Mouse (Mus musculus): ENCODE measurements at regions not wholly inside any gene's neighbourhood (a gene's known extent, or its start where the extent isn't known, plus 50 kb on each side); places are given as distances from the start of the nearest gene placed in this dataset.

- TF ChIP-seq POLR2A (IDR thresholded peaks at IDR 0.05; ENCODE audit: insufficient read depth, low read depth, low read length): no peak
- WGBS: 71% methylated on average over 21 of the region's 21 CpGs
- H3K4me3 ChIP-seq (ENCODE audit: insufficient read depth, low read depth, low read length): no peak overlapping the region
- no peaks in the 10 kb centered on the region for H3K4me1 ChIP-seq (ENCODE audit: control insufficient read depth, insufficient read depth, low read length)
- H3K27ac ChIP-seq (ENCODE audit: insufficient read depth, low read depth, low read length): no peak overlapping the region
These were observed 53.6 kb upstream of the Mycn start for GRCm38 (mm10) chr12:12995061-12995973.

GRCm38 (mm10) chr12:12993894-12994714, 52.4 kb upstream of the Mycn start:
- H3K4me1 ChIP-seq (ENCODE audit: control insufficient read depth, insufficient read depth, low read length): no peaks in the 10 kb centered on the region
- H3K4me3 ChIP-seq (ENCODE audit: insufficient read depth, low read depth, low read length): no peak overlapping the region
- no peak for TF ChIP-seq POLR2A (IDR thresholded peaks at IDR 0.05; ENCODE audit: insufficient read depth, low read depth, low read length)
- 78% methylated on average over 8 of the region's 8 CpGs for WGBS
- no peak overlapping the region for H3K27ac ChIP-seq (ENCODE audit: insufficient read depth, low read depth, low read length)
